Mouse (Mus musculus) olfactory bulb, adult 2 months (tissue): ENCODE results near the gene Fam98b.

ENCODE experiments used
- CTCF ChIP-seq: fragments of 200-500 bp; IDR thresholded peaks from 2 replicates; pipeline ENCODE4 v1.5.1; 2012; ENCODE audit warnings: low read depth, mild to moderate bottlenecking, low read length, moderate library complexity; ENCODE audit not compliant: insufficient read depth
- POLR2A ChIP-seq: fragments of 200-500 bp; IDR thresholded peaks from 2 replicates; pipeline ENCODE4 v1.6.1; 2012; ENCODE audit warnings: mild to moderate bottlenecking, low read depth, low read length, moderate library complexity; ENCODE audit not compliant: insufficient read depth

DNA sequence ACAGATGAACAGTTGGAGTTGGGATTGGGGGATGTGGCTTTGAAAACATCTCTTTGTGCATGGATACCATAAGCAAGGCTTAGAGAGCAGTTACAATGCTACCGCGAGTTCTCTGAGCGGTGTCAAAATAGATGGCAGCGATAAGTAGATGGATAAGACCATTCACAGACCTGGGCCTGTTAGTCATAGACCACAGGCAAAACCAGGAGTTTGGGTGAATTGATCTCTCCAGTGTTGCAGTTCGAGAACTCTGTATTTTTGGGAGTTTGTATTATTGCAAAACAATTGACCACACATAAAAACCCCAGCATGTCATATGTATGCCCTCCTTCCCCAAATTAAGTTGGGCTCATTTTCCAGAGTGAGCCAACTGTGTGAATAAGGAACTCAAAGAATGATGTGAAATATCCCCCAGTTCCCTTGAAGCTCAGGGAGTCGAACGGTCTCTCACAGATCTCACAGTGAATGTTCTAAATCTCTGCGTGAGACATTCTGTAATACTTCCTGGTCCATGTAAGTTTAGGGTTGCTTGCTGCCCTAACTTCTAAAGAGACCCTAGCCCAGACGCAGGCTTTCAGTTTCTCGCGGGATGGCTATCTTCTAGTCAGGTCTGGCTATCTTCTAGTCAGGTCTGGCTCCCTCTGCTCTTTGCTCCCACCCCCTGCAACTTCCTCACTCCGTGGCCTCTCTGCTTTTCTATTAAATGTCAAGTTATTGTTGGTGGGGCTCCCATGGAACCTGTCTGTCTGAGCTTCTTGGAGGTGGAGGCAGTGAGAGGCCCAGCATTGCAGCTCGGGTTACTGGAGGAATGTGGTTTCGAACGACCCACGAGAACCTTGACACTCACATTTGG, 50.3 kb downstream of the Fam98b start:
- TF ChIP-seq POLR2A (no peak), CTCF (no peak)
